Mouse (Mus musculus): Measurements from ENCODE around the gene Wdr90. TPM values are rescaled to one million over a fixed set of nuclear protein-coding genes. Genes with fewer than 3 reads are reported as not detected.

Gene Wdr90
- polyA plus RNA-seq, 1 experiment: 34.5 TPM

GRCm38 (mm10) chr17:25841117-25841880 lies 20.0 kb downstream of the Wdr90 start, which contains the start of gene Gm20683:
Gm20683 (minus strand) TSS chr17:25841763.
- WGBS: 97% methylated on average over 22 of the region's 22 CpGs
- Histone ChIP-seq H3K36me3 (ENCODE audit: control insufficient read depth, insufficient read depth, low read length) (peaks cover 30% of the 10 kb centered on the region), H3K27me3 (ENCODE audit: control insufficient read depth, insufficient read depth, low read length) (no peaks in the 10 kb centered on the region), H3K27ac (ENCODE audit: insufficient read depth, low read length) (no peak within 1 kb of the TSS), H3K4me3 (ENCODE audit: extremely low read depth, insufficient read depth, insufficient read length) (no peak within 1 kb of the TSS), H3K4me1 (ENCODE audit: control insufficient read depth, insufficient read depth, insufficient read length) (peaks cover 19% of the 10 kb centered on the region)
- no peak for TF ChIP-seq CTCF (IDR thresholded peaks at IDR 0.05; ENCODE audit: extremely low read depth, insufficient read depth, insufficient read length, insufficient replicate concordance)
- TF ChIP-seq POLR2A (IDR thresholded peaks at IDR 0.05; ENCODE audit: low read depth, low read length): no peak
- no peak for DNase-seq (ENCODE audit: low read depth in 1 of 2, low spot score in 2 of 2)

- Histone ChIP-seq H3K4me3 (ENCODE audit: extremely low read depth, insufficient read depth, insufficient read length) (no peak overlapping the region), H3K27ac (ENCODE audit: insufficient read depth, low read length) (no peak overlapping the region), H3K36me3 (ENCODE audit: control insufficient read depth, insufficient read depth, low read length) (peaks cover 30% of the 10 kb centered on the region), H3K27me3 (ENCODE audit: control insufficient read depth, insufficient read depth, low read length) (no peaks in the 10 kb centered on the region), H3K4me1 (ENCODE audit: control insufficient read depth, insufficient read depth, insufficient read length) (peaks cover 19% of the 10 kb centered on the region)
- WGBS: 95% methylated on average over 6 of the region's 6 CpGs
- no peak for DNase-seq (ENCODE audit: low read depth in 1 of 2, low spot score in 2 of 2)
- TF ChIP-seq CTCF (IDR thresholded peaks at IDR 0.05; ENCODE audit: extremely low read depth, insufficient read depth, insufficient read length, insufficient replicate concordance) (no peak), POLR2A (IDR thresholded peaks at IDR 0.05; ENCODE audit: low read depth, low read length) (no peak)
Observed at GRCm38 (mm10) chr17:25840519-25840918, 20.8 kb downstream of the Wdr90 start.

- Histone ChIP-seq H3K36me3 (ENCODE audit: control insufficient read depth, insufficient read depth, low read length) (peaks cover 30% of the 10 kb centered on the region), H3K4me1 (ENCODE audit: control insufficient read depth, insufficient read depth, insufficient read length) (peaks cover 13% of the 10 kb centered on the region), H3K4me3 (ENCODE audit: extremely low read depth, insufficient read depth, insufficient read length) (no peak overlapping the region), H3K27ac (ENCODE audit: insufficient read depth, low read length) (no peak overlapping the region), H3K27me3 (ENCODE audit: control insufficient read depth, insufficient read depth, low read length) (no peaks in the 10 kb centered on the region)
- DNase-seq (ENCODE audit: low read depth in 1 of 2, low spot score in 2 of 2): no peak
- WGBS: 93% methylated on average over 14 of the region's 14 CpGs
- TF ChIP-seq POLR2A (IDR thresholded peaks at IDR 0.05; ENCODE audit: low read depth, low read length) (no peak), CTCF (IDR thresholded peaks at IDR 0.05; ENCODE audit: extremely low read depth, insufficient read depth, insufficient read length, insufficient replicate concordance) (no peak)
Observed at GRCm38 (mm10) chr17:25839455-25840235, 21.7 kb downstream of the Wdr90 start.

- Histone ChIP-seq H3K4me1 (ENCODE audit: control insufficient read depth, insufficient read depth, insufficient read length) (peaks cover 16% of the 10 kb centered on the region), H3K27me3 (ENCODE audit: control insufficient read depth, insufficient read depth, low read length) (no peaks in the 10 kb centered on the region), H3K27ac (ENCODE audit: insufficient read depth, low read length) (no peak overlapping the region), H3K36me3 (ENCODE audit: control insufficient read depth, insufficient read depth, low read length) (peaks cover 30% of the 10 kb centered on the region), H3K4me3 (ENCODE audit: extremely low read depth, insufficient read depth, insufficient read length) (no peak overlapping the region)
- DNase-seq (ENCODE audit: low read depth in 1 of 2, low spot score in 2 of 2): no peak
- WGBS: 90% methylated on average over 4 of the region's 4 CpGs
- TF ChIP-seq POLR2A (IDR thresholded peaks at IDR 0.05; ENCODE audit: low read depth, low read length) (no peak), CTCF (IDR thresholded peaks at IDR 0.05; ENCODE audit: extremely low read depth, insufficient read depth, insufficient read length, insufficient replicate concordance) (no peak)
Observed at GRCm38 (mm10) chr17:25838904-25839303, 22.4 kb downstream of the Wdr90 start.

GRCm38 (mm10) chr17:25837533-25837932 lies 23.8 kb downstream of the Wdr90 start:
- no peaks in the 10 kb centered on the region for H3K27me3 ChIP-seq (ENCODE audit: control insufficient read depth, insufficient read depth, low read length)
- no peak for DNase-seq (ENCODE audit: low read depth in 1 of 2, low spot score in 2 of 2)
- H3K27ac ChIP-seq (ENCODE audit: insufficient read depth, low read length): no peak overlapping the region
- H3K36me3 ChIP-seq (ENCODE audit: control insufficient read depth, insufficient read depth, low read length): peaks cover 30% of the 10 kb centered on the region
- TF ChIP-seq POLR2A (IDR thresholded peaks at IDR 0.05; ENCODE audit: low read depth, low read length): no peak
- no peak for TF ChIP-seq CTCF (IDR thresholded peaks at IDR 0.05; ENCODE audit: extremely low read depth, insufficient read depth, insufficient read length, insufficient replicate concordance)
- H3K4me3 ChIP-seq (ENCODE audit: extremely low read depth, insufficient read depth, insufficient read length): no peak overlapping the region
- WGBS: 74% methylated on average over 3 of the region's 3 CpGs
- peaks cover 10% of the 10 kb centered on the region for H3K4me1 ChIP-seq (ENCODE audit: control insufficient read depth, insufficient read depth, insufficient read length)

GRCm38 (mm10) chr17:25837076-25837410 lies 24.3 kb downstream of the Wdr90 start, which contains the start of gene Rhbdl1:
Rhbdl1 (minus strand) TSS chr17:25837295.
- Histone ChIP-seq H3K36me3 (ENCODE audit: control insufficient read depth, insufficient read depth, low read length) (peaks cover 27% of the 10 kb centered on the region), H3K4me3 (ENCODE audit: extremely low read depth, insufficient read depth, insufficient read length) (no peak within 1 kb of the TSS; the same call in 1 of the 2 replicates), H3K27ac (ENCODE audit: insufficient read depth, low read length) (no peak within 1 kb of the TSS), H3K4me1 (ENCODE audit: control insufficient read depth, insufficient read depth, insufficient read length) (peaks cover 11% of the 10 kb centered on the region), H3K27me3 (ENCODE audit: control insufficient read depth, insufficient read depth, low read length) (no peaks in the 10 kb centered on the region)
- TF ChIP-seq POLR2A (IDR thresholded peaks at IDR 0.05; ENCODE audit: low read depth, low read length) (no peak), CTCF (IDR thresholded peaks at IDR 0.05; ENCODE audit: extremely low read depth, insufficient read depth, insufficient read length, insufficient replicate concordance) (no peak)
- WGBS: 14% methylated on average over 29 of the region's 29 CpGs
- DNase-seq (ENCODE audit: low read depth in 1 of 2, low spot score in 2 of 2): no peak
